Mouse (Mus musculus) ovary, postnatal 36 days (tissue): ENCODE data around the gene Mlx.
"Not testable (repeated sequence)": the region's sequence is repeated elsewhere in the genome, so short reads cannot be mapped to it uniquely, and the experiment has no call there.

ENCODE experiments used
- DNase-seq: peaks from one replicate; pipeline ENCODE4 v3.0.0; 2022; ENCODE audit warnings: low spot score, mixed read lengths

Gene Mlx

GRCm38 (mm10) chr11:101098231-101098630 is 11.2 kb downstream of the Mlx start:
- DNase-seq, result no peak

DNA sequence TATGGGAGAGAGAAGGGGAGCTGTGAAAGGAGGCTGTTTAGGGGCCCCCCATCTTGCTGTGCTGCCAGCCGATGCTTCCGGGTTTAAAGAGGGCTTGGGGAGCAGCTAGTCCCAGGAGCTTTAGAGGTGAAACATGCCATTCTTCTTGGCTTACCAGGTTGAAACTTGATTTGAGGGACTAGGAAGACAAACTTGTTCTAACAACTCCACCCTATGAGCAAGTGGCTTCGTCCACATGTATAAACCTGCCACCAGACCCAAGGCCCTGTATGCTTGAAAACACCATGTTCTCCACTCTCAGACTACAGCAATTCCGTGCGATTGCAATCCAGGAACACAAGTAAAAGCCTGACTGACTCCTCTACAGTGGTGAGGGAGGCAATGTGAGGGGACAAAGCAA is 15.9 kb downstream of the Mlx start:
- no peak for DNase-seq

DNA sequence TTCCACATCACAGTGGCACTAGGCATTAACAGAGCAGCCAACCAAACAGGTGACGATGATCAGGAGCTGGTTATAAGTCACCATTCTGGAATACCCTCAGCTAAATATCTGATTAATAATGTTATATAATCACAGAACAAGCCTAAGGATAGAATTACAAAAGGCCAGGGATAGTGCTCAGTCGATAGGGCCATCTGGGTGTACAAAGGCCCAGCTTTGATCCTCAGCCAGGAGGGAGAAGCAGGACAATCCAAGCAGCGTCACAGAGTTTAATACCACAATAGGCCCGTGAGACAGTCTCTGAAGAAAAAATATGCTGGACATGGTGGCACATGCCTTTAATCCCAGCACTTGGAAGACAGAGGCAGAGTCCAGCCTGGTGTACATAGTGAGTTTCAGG is 22.3 kb downstream of the Mlx start:
- DNase-seq, result no peak

GRCm38 (mm10) chr11:101110708-101111107 is 23.6 kb downstream of the Mlx start:
- no peak for DNase-seq

DNA sequence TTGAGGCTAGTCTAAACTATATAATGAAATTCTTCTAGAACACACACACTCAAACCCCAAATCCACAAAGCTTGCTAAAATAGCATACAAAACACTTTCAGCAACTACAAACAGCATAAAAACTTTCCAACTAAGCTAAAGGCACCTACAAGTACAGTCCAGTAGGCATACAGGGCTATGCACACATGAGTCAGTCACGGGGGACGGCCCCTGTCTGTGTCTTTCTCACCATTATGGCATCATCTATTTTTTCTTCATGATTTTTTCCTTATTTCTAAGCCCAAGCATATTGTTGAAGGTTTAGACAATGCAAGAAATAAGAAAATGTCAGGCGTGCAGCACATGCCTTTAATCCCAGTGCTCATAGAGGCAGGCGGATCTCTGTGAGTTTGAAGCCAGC is 24.1 kb downstream of the Mlx start:
- DNase-seq, result no peak

GRCm38 (mm10) chr11:101112186-101112585 is 25.1 kb downstream of the Mlx start:
- DNase-seq, result no peak

DNA sequence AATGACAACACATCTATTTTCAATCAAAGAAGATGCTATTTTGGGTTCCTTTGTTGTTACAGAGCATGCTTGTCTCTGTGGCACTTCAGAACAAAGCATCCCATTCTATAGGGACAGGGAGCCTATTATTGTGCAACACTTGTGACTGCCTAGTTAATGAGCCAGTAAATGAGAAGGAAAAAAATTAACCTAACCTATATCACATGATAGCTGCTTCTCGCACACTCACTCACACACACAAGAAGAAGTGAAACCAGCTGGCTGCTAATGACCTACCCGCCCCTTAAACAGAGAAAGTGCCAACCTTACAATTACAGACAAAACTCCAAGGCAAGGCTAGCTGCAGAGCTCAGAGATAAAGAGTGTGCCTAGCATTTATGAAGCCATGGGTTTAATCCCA is 28.5 kb downstream of the Mlx start:
- no peak for DNase-seq

GRCm38 (mm10) chr11:101118105-101118504 is 31.0 kb downstream of the Mlx start:
- DNase-seq, result no peak

DNA sequence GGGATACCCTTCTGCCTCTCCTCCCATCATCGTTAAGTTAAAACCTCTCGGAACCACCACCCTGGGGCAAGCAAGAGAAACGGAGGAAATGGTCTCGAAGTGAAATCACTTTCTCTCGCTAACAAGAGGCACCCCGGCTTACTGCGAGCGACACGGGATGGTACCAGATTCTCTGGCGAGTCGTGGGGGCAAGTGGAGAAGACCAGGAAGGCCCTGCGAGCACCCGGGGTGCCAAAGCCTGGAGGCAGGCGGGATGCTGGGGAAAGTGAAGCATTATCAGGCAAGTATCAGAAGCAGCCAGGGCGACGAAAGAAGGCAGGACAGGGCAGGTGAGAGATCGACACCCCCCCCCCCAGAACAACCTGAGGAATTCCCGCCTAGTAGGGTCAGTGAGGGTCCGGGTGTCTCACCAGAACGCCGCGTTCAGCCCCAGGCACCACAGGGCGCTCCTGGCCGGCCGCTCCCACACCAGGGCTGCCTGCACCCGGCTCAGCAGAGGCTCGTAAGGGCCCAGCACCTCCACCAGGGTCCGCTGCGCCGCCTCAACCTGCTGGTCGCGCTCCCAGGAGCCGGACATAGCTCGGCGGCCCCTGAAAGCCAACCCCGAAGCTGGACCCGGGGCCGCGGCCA is 32.2 kb downstream of the Mlx start:
- no peak for DNase-seq

DNA sequence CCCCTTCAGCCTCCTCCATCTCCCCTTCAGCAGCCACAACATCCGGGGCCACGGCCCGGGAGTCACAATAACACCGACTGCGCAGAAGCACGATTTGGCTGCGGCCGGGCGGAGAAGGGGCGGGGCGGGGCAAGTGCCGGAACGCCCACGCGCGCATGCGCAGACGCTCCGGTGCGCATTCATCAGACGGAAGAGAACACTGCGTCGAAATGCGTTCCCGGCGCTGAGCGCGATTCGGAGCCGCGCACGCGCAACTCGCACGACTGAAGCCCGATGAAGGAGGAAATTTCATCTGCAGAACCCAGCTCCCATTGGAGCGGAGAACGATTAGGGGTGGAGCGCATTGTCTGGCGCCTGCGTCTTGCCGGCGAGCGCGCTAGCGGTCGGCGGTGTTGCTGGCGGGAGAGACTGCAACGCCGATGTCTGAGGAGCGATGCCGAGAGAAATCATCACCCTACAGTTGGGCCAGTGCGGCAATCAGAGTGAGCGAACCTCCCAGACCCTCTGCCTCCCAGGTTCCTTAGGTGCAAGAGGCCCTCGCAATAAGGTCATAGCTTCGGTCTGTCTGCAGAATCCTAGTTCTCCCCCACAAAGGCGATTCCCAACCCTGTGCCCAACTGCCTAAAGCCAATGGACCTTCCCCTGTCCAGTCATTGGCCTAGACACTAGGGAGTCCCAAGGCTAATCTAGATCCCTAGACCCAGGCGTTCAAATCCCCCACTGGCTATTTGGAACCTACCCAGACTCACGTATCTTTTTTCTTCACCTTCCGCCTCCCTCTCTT is 32.9 kb downstream of the Mlx start, which contains the start of the genes Retreg3 and Tubg1:
Retreg3 (minus strand) TSS at position 133 of the 784 bp plus-strand sequence.
Tubg1 (plus strand) TSS at position 178 of the 784 bp plus-strand sequence.
- DNase-seq, result peak; percentile 99

- DNase-seq, result peak; percentile 22
These were observed 33.6 kb downstream of the Mlx start for GRCm38 (mm10) chr11:101120545-101121188.

DNA sequence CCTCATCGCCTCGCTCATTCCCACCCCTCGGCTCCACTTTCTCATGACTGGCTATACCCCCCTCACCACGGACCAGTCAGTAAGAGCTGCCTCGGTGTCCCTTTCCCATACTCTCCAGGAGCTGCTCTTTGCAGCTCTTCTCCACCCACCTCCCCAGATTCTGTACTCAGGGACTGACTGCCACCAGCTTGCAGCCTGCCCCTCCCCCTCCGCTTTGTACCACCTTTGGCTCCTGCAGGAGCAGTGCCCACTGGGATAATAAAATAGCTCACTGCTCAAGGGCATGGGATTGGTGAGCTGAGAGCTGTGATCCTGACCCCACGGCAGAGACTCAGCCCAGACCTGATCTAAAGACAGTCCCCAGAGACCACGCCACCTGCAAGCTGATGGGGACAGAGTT is 37.4 kb downstream of the Mlx start:
- DNase-seq, result not testable (repeated sequence)

DNA sequence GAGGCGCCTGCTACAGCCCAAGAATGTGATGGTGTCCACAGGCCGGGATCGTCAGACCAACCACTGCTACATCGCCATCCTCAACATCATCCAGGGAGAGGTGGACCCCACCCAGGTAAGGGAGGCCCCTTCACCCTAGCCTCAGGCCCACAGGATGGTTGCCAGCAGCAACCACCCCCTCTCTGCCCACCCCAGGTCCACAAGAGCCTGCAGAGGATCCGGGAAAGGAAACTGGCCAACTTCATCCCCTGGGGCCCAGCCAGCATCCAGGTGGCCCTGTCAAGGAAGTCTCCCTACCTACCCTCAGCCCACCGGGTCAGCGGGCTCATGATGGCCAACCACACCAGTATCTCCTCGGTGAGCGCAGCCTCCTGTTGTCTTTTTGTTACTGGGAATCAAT is 37.9 kb downstream of the Mlx start:
- not testable (repeated sequence) for DNase-seq

DNA sequence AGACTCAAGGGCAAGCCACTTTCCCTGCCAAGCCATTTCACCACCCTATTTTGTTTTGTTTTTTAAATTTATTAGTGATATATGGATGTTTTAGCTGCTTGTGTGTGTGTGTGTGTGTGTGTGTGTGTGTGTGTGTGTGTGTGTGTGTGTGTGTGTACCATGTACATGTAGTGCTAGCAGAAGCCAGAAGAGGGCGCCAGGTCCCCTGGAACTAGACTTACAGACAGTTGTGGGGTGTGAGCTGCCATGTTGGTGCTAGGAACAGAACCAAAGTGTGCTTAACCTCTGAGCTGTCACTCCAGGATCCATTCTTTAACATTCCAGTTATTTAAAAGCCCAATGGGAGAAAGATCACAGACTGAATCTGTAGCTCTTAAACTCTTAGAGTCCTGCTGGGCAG is 40.0 kb downstream of the Mlx start:
- no peak for DNase-seq

DNA sequence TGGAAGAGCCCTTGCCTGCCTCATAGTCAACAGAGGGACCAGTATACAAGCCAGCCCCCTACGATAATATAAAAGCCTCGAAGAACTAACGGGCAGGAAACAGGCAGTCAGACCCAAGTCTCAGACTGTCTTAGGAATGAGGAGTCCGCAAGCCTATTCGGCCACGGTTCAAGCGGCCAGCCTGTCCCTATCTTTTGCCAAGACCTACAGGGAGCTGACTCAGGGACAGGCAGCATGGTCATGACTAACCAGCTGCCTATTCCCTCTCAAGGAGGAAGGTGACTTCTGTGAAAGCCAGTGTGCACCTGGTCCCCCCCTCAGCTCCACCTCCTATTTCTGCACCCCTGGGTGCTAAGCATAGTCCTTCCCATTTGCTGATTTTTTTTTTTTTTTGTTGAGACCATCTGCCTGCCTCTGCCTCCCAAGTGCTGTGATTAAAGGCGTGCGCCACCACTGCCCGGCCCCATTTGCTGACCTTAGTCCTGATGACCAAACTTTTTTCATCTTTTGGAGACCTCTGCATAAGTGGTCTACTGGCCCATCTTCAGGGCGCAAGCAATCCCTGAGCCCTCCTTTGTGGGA is 42.0 kb downstream of the Mlx start:
- no peak for DNase-seq

- no peak for DNase-seq
These were observed 43.1 kb downstream of the Mlx start for GRCm38 (mm10) chr11:101130056-101130756.

GRCm38 (mm10) chr11:101131187-101131586 is 44.1 kb downstream of the Mlx start:
- DNase-seq, result no peak

- no peak for DNase-seq
These were observed 44.6 kb downstream of the Mlx start for GRCm38 (mm10) chr11:101131701-101132100.

GRCm38 (mm10) chr11:101133037-101133436 is 46.0 kb downstream of the Mlx start:
- DNase-seq, result no peak

GRCm38 (mm10) chr11:101134217-101134865 is 47.3 kb downstream of the Mlx start:
- peak; percentile 75 for DNase-seq

DNA sequence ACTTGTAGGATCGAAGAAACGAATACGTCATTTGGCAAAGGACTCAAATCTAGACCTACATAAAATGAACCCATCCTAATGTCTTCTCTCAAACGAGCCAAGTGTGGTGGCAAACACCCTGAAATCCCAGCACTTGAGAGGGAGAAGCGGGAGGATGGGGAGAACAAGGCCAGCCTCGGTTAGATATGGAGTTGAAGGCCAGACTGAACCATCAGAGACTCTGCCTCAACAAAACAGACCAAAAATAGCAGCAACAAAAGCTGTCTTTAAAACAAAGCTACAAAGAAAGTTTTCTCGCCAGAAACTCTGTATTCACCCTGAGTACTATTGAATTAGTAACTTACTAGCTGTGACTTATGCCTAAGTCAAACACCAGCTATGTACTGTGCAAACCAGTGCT is 49.9 kb downstream of the Mlx start:
- DNase-seq, result no peak
